Mouse (Mus musculus) liver, adult 2 months (tissue): Measurements from ENCODE around the gene Usp24.

Experiments
- CTCF ChIP-seq: fragments of 200-500 bp; IDR thresholded peaks from 2 replicates; pipeline ENCODE4 v1.5.1; 2011; ENCODE audit warnings: low read depth, low read length, control low read depth
- POLR2A ChIP-seq: fragments of 200-500 bp; IDR thresholded peaks from 2 replicates; pipeline ENCODE4 v1.6.1; 2011; ENCODE audit warnings: low read length, control low read depth; ENCODE audit not compliant: insufficient read depth; ENCODE audit errors: extremely low read depth

GRCm38 (mm10) chr4:106281128-106281491 is 34.9 kb upstream of the Usp24 start:
- TF ChIP-seq POLR2A (no peak), CTCF (no peak)
